Comparison of ENCODE assay signal across 10 mouse cellular contexts in the genomic region with DNA sequence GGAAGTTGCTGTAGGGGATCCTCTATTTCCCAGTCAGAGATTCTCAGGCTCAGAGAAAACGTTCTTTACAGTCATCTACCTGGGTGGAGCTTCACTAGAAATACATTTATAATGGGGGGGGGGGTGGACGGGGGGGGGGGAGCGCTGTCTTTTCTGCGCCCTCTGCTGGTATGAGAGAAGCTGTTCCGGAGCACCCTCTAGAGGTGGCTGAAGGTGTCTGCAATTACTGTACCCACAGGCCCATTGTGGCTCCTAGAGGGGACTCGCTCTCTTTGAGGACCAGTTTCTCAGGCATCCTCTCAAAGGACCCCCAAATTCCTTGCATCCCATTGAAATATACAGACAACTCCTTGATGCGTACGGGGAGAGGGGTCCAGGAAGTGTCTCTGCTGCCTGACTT. TPM values are rescaled to one million over a fixed set of nuclear protein-coding genes. Genes with fewer than 3 reads are reported as not detected.
A peak's percentile ranks its signal among the peaks of the same experiment; 100 is the strongest.
DNase-seq lines count a peak whose midpoint lies in the region; ATAC-seq and TF ChIP-seq lines count a peak whose summit lies in the region.
"Had no signal": no experiment of that assay in that cellular context is flagged by ENCODE, and none has a peak within 500 bp of the region (broad histone marks: within the 10 kb centered on the region; RNA-seq: fewer than 3 reads in every experiment).

No protein-coding gene starts in this region.

- H3K27ac ChIP-seq in bone marrow, adult 2 months (ENCODE audit: control insufficient read depth, insufficient read depth, low read depth, low read length, poor library complexity), result no peak overlapping the region
- H3K27ac ChIP-seq: heart, embryonic 15.5 days; midbrain, embryonic 12.5 days had no signal

- H3K4me1 ChIP-seq in bone marrow, adult 2 months (ENCODE audit: control insufficient read depth, insufficient read depth, low read length), result no peaks in the 10 kb centered on the region

- no peak for DNase-seq in frontal cortex, postnatal 10 days (ENCODE audit: low spot score in 2 of 2)
- DNase-seq in ovary, postnatal 14 days (ENCODE audit: low spot score), result peak; percentile 29
- no peak for DNase-seq in ovary, adult 18-20 months (ENCODE audit: low spot score)
- peak; percentile 64 for DNase-seq in lung, postnatal 36 days
- DNase-seq in thymus, postnatal 25 days, result peak; percentile 34

- peak; percentile 62 for TF ChIP-seq CTCF in bone marrow, adult 2 months (IDR thresholded peaks at IDR 0.05; ENCODE audit: control insufficient read depth, insufficient read depth, low read length)

- 21% methylated on average over 6 of the region's 8 CpGs for WGBS in bone marrow, adult 2 months

- ATAC-seq in frontal cortex, adult (ENCODE audit: low TSS enrichment), result peak; percentile 39; the same call in 1 of the 2 replicates
- ATAC-seq in hematopoietic stem cell, adult 5-6 weeks (replicated peaks in 1 of 2; ENCODE audit: insufficient read depth in 1 of 2, low FRiP score in 2 of 2, low TSS enrichment in 1 of 2, low read depth in 1 of 2, poor library complexity in 2 of 2, severe bottlenecking in 2 of 2), result peak; percentile 65 to 84; a peak in 3 of 4 replicates

- no peak overlapping the region for H3K4me3 ChIP-seq in bone marrow, adult 2 months (replicated peaks; ENCODE audit: control insufficient read depth, low read depth, low read length)
- H3K4me3 ChIP-seq: heart, embryonic 15.5 days; midbrain, embryonic 12.5 days had no signal

- TF ChIP-seq POLR2A in bone marrow, adult 2 months (IDR thresholded peaks at IDR 0.05; ENCODE audit: borderline replicate concordance, control insufficient read depth, low read depth, low read length), result no peak

RNA-seq across cellular contexts. Expression of a gene that starts 23.6 kb away (rescaled TPM):
- not detected in 2 replicates for polyA plus RNA-seq in bone marrow, adult 2 months (2011; ENCODE audit: insufficient read depth, insufficient read length, low replicate concordance, missing spikeins)
- not detected in 2 replicates for total RNA-seq in hematopoietic stem cell, adult 5-6 weeks (2017)

RNA-seq across cellular contexts. Expression of a gene that starts 49.2 kb away (rescaled TPM):
- polyA plus RNA-seq in bone marrow, adult 2 months (2011; ENCODE audit: insufficient read depth, insufficient read length, low replicate concordance, missing spikeins), result 3.2 and 5.0 TPM in 2 replicates
- total RNA-seq in hematopoietic stem cell, adult 5-6 weeks (2017), result 25.6 and 29.5 TPM in 2 replicates

RNA-seq across cellular contexts. Expression of a gene that starts 49.3 kb away (rescaled TPM):
- 6.9 and 15.4 TPM in 2 replicates for polyA plus RNA-seq in bone marrow, adult 2 months (2011; ENCODE audit: insufficient read depth, insufficient read length, low replicate concordance, missing spikeins)
- total RNA-seq in hematopoietic stem cell, adult 5-6 weeks (2017), result 11.7 and 13.2 TPM in 2 replicates

Comparison
In these comparisons a context has a peak if more than half of its experiments do, and no peak if none do; other contexts are left out.
1. DNase-seq: peak in ovary, postnatal 14 days (single experiment), lung, postnatal 36 days (single experiment) and thymus, postnatal 25 days (single experiment); none in frontal cortex, postnatal 10 days (0 of 2) and ovary, adult 18-20 months (single experiment).